Mouse (Mus musculus) kidney, postnatal 0 days (tissue): ENCODE results near the gene Ptchd1. TPM values are rescaled to one million over a fixed set of nuclear protein-coding genes. Genes with fewer than 3 reads are reported as not detected.

Experiments used
- ATAC-seq: fragments of 200-750 bp; cut with Nextera tagmentation; replicated peaks from 2 replicates; pipeline ENCODE4 v1.8.0; 2017; ENCODE audit warnings: low read depth, moderate number of reproducible peaks, moderate TSS enrichment, moderate library complexity; ENCODE audit not compliant: low FRiP score
- DNase-seq: peaks from one replicate; pipeline ENCODE4 v3.0.0-alpha.2; 2016; ENCODE audit warnings: low spot score
- H3K27ac ChIP-seq: fragments of 300-500 bp; sonication (generic); 2 replicates; pipeline ENCODE4 v1.5.1; 2014; ENCODE audit warnings: mild to moderate bottlenecking
- H3K27me3 ChIP-seq: fragments of 300-500 bp; sonication (generic); 2 replicates; pipeline ENCODE4 v1.6.1; 2014; ENCODE audit warnings: low read length, mixed read lengths; ENCODE audit not compliant: insufficient read depth
- H3K36me3 ChIP-seq: fragments of 300-500 bp; sonication (generic); 2 replicates; pipeline ENCODE4 v1.6.1; 2014; ENCODE audit warnings: low read length, mixed read lengths; ENCODE audit not compliant: insufficient read depth
- H3K4me1 ChIP-seq: fragments of 300-500 bp; sonication (generic); replicated peaks from 2 replicates; pipeline ENCODE4 v1.6.1; 2014; ENCODE audit warnings: antibody characterized with exemption, low read length, mixed read lengths; ENCODE audit not compliant: insufficient read depth
- H3K4me2 ChIP-seq: fragments of 300-500 bp; sonication (generic); 2 replicates; pipeline ENCODE4 v1.6.1; 2014; ENCODE audit warnings: mild to moderate bottlenecking, low read length, moderate library complexity, mixed read lengths
- H3K4me3 ChIP-seq: fragments of 300-500 bp; sonication (generic); replicated peaks from 2 replicates; pipeline ENCODE4 v1.5.1; 2014; ENCODE audit warnings: low read depth, low read length
- H3K9ac ChIP-seq: fragments of 300-500 bp; sonication (generic); 2 replicates; pipeline ENCODE4 v1.6.1; 2014; ENCODE audit warnings: low read depth, low read length
- H3K9me3 ChIP-seq: fragments of 300-500 bp; sonication (generic); replicated peaks from 2 replicates; pipeline ENCODE4 v1.6.1; 2016; ENCODE audit warnings: low read length, inconsistent platforms, mixed read lengths
- CTCF ChIP-seq: IDR thresholded peaks from 2 replicates; pipeline ENCODE4 v1.5.1; 2016; ENCODE audit warnings: antibody characterized with exemption, low read depth, mild to moderate bottlenecking, moderate library complexity
- WGBS: fragments of 180-500 bp; shearing (Covaris S2); extraction: QIAGEN DNeasy Blood & Tissue Kit; methylation state at CpG from one replicate; pipeline ENCODE4 v1.1.7; 2014; 5-methylcytosine and 5-hydroxymethylcytosine counted together
- polyA plus RNA-seq: library from polyadenylated mRNA; unstranded; fragments of >200 nt; fragmentation: Nextera tagmentation; extraction: Ambion mirVana; gene quantifications from 2 replicates; pipeline ENCODE4 v1.2.1, GENCODE M21; 2015

Gene Ptchd1
- polyA plus RNA-seq, 1 experiment from 2014 or later, result 0.83 TPM

GRCm38 (mm10) chrX:155624341-155624841, 777 bp upstream of the Ptchd1 start, which contains the start of gene Gm15155:
Gene Gm15155 (plus strand): TSS chrX:155624741.
- peaks cover 4% of the 10 kb centered on the region; the same call in 1 of the 2 replicates for H3K27me3 ChIP-seq
- ATAC-seq, result no peak
- H3K4me3 ChIP-seq, result peak within 1 kb of the TSS; percentile 40
- 0 out of 2 replicates have a peak, but pooled peaks cover 4% of the 10 kb centered on the region for H3K4me1 ChIP-seq
- TF ChIP-seq CTCF, result no peak
- 28% methylated on average over 19 of the region's 19 CpGs for WGBS
- H3K9me3 ChIP-seq, result no peaks in the 10 kb centered on the region
- no peak within 1 kb of the TSS for H3K9ac ChIP-seq
- H3K27ac ChIP-seq, result no peak within 1 kb of the TSS
- H3K36me3 ChIP-seq, result no peaks in the 10 kb centered on the region
- no peak for DNase-seq
- H3K4me2 ChIP-seq, result peak within 1 kb of the TSS; percentile 88

DNA sequence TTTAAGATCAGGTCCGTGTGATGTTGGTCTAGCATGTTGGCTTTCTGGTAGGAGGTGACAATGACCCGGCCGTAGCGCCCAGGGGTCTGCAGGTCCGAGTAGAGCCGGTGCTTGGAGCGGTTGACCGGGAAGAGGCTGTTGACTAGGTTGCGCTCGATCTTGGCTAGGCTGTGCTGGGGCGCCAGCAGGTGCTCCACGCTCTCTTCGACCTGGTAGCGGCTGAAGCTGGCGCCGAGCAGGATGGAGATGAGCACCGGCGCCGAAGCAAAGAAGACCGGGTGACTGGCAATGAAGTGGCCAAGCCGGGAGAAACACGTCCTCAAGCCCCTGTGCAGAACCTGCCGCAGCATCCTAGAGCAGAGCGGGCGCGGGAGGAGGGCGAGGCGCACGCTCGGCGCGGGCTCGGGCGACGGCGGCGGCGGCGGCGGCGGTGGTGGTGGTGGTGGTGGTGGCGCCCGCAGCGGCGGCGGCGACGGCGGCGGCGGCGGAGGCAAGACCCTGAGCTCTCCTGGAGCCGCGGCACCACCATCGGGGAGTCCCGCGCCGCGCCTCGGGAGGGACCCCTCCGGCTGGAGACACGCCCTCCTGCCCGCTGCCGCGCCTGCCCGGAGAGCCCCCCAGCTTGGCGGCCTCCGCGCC, 534 bp downstream of the Ptchd1 start:
- H3K9me3 ChIP-seq, result no peaks in the 10 kb centered on the region
- 0 out of 2 replicates have a peak, but pooled peaks cover 4% of the 10 kb centered on the region for H3K4me1 ChIP-seq
- ATAC-seq, result peak; percentile 52; the same call in 1 of the 2 replicates
- DNase-seq, result no peak
- peaks cover 4% of the 10 kb centered on the region; the same call in 1 of the 2 replicates for H3K27me3 ChIP-seq
- H3K27ac ChIP-seq, result no peak overlapping the region
- no peak overlapping the region for H3K9ac ChIP-seq
- no peaks in the 10 kb centered on the region for H3K36me3 ChIP-seq
- H3K4me2 ChIP-seq, result peak overlapping the region; percentile 88
- peak overlapping the region; percentile 40 for H3K4me3 ChIP-seq
- no peak for TF ChIP-seq CTCF
- 30% methylated on average over 37 of the region's 69 CpGs for WGBS

GRCm38 (mm10) chrX:155622527-155622926, 1.1 kb downstream of the Ptchd1 start:
- no peak for DNase-seq
- ATAC-seq, result 0 out of 2 replicates have a peak, but pooled peaks have one; percentile 12
- Histone ChIP-seq H3K4me2 (peak overlapping the region; percentile 88), H3K9me3 (no peaks in the 10 kb centered on the region), H3K27me3 (peaks cover 4% of the 10 kb centered on the region; the same call in 1 of the 2 replicates), H3K9ac (no peak overlapping the region), H3K36me3 (no peaks in the 10 kb centered on the region), H3K27ac (no peak overlapping the region), H3K4me1 (0 out of 2 replicates have a peak, but pooled peaks cover 4% of the 10 kb centered on the region), H3K4me3 (peak overlapping the region; percentile 40)
- 24% methylated on average over 23 of the region's 24 CpGs for WGBS
- TF ChIP-seq CTCF, result no peak

DNA sequence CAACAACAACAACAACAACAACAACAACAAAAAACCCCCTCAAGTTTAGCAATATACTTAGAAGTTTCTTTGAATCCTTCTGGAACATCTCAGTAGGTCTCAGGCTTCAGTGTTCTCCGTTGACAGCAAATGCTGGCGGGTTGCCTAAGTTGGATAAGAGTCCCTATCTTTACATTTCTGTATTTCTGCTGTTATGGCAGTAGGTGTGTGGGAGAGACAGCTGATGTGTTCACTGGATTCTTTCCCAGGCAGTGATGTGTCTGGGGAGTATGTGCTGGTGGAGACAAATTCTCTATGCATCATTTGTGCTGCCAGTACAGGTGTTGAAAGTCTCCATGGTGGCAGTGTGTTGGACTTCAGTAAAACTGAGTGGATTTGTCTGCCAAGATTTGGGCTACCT, 22.4 kb downstream of the Ptchd1 start:
- Histone ChIP-seq H3K27ac (no peak overlapping the region), H3K36me3 (no peaks in the 10 kb centered on the region), H3K4me3 (no peak overlapping the region), H3K4me2 (no peak overlapping the region), H3K27me3 (no peaks in the 10 kb centered on the region), H3K9me3 (no peaks in the 10 kb centered on the region), H3K9ac (no peak overlapping the region), H3K4me1 (no peaks in the 10 kb centered on the region)
- DNase-seq (no peak), ATAC-seq (no peak)
- TF ChIP-seq CTCF, result no peak
- WGBS, result 73% methylated on average over 2 of the region's 2 CpGs

- Histone ChIP-seq H3K4me3 (no peak overlapping the region), H3K27ac (no peak overlapping the region), H3K9me3 (no peaks in the 10 kb centered on the region), H3K9ac (no peak overlapping the region), H3K27me3 (no peaks in the 10 kb centered on the region), H3K4me1 (no peaks in the 10 kb centered on the region), H3K4me2 (no peak overlapping the region), H3K36me3 (no peaks in the 10 kb centered on the region)
- ATAC-seq (no peak), DNase-seq (no peak)
- no peak for TF ChIP-seq CTCF
Measured at GRCm38 (mm10) chrX:155596390-155596789, 27.2 kb downstream of the Ptchd1 start.

DNA sequence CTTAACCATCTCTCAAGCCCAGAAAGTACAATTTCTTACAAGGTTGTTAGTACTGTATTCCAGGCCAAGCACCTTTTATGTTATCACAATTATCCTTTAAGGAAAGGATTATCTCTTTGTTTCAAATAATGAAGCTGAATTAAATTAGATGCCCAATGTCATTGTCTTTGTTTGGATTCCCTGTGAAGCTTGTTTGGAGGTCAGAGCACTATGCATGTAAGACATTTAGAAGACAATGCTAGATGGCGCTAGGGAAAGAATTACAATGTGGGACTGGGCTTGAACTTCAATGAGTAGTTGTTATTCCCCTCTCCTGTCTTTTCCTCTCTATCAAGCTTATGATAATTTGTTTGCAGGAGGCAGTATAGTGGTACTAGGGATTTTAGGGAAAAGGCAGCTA, 28.9 kb downstream of the Ptchd1 start:
- Histone ChIP-seq H3K4me3 (no peak overlapping the region), H3K27ac (no peak overlapping the region), H3K36me3 (no peaks in the 10 kb centered on the region), H3K9me3 (no peaks in the 10 kb centered on the region), H3K27me3 (no peaks in the 10 kb centered on the region), H3K4me2 (no peak overlapping the region), H3K4me1 (no peaks in the 10 kb centered on the region), H3K9ac (no peak overlapping the region)
- ATAC-seq (no peak), DNase-seq (no peak)
- WGBS, result 48% methylated on average over 1 of the region's 1 CpGs
- TF ChIP-seq CTCF, result no peak
